Mouse (Mus musculus) liver, adult 2 months (tissue): ENCODE data around the gene Bbc3. TPM values are rescaled to one million over a fixed set of nuclear protein-coding genes. Genes with fewer than 3 reads are reported as not detected.

Source experiments
- DNase-seq: peaks from one replicate; pipeline ENCODE4 v3.0.0-alpha.2; 2011; ENCODE audit warnings: low read depth, low spot score; ENCODE audit errors: extremely low read depth
- H3K27ac ChIP-seq: fragments of 200-500 bp; replicated peaks from 2 replicates; pipeline ENCODE4 v1.5.1; 2012; ENCODE audit warnings: low read depth, mild to moderate bottlenecking, control low read depth, inconsistent platforms, low read length; ENCODE audit not compliant: insufficient read depth
- H3K27me3 ChIP-seq: fragments of 200-500 bp; 2 replicates; pipeline ENCODE4 v1.6.1; 2012; ENCODE audit warnings: mild to moderate bottlenecking, moderate library complexity, low read length, inconsistent platforms; ENCODE audit not compliant: control insufficient read depth, insufficient read depth
- H3K36me3 ChIP-seq: fragments of 200-500 bp; 2 replicates; pipeline ENCODE4 v1.6.1; 2012; ENCODE audit warnings: low read length, inconsistent platforms; ENCODE audit not compliant: control insufficient read depth, insufficient read depth
- H3K4me1 ChIP-seq: fragments of 200-500 bp; 2 replicates; pipeline ENCODE4 v1.6.1; 2011; ENCODE audit warnings: low read length; ENCODE audit not compliant: control insufficient read depth, insufficient read depth
- H3K4me3 ChIP-seq: fragments of 200-500 bp; 2 replicates; pipeline ENCODE4 v1.5.1; 2011; ENCODE audit warnings: low read depth, mild to moderate bottlenecking, control low read depth, low read length, moderate library complexity; ENCODE audit not compliant: insufficient read depth
- H3K79me2 ChIP-seq: fragments of 200-500 bp; 2 replicates; pipeline ENCODE4 v1.6.1; 2012; ENCODE audit warnings: inconsistent platforms, mild to moderate bottlenecking, low read length, moderate library complexity; ENCODE audit not compliant: control insufficient read depth, insufficient read depth
- H3K9ac ChIP-seq: fragments of 200-500 bp; 2 replicates; pipeline ENCODE4 v1.6.1; 2012; ENCODE audit warnings: low read depth, mild to moderate bottlenecking, control low read depth, inconsistent platforms, low read length
- CTCF ChIP-seq: fragments of 200-500 bp; IDR thresholded peaks from 2 replicates; pipeline ENCODE4 v1.5.1; 2011; ENCODE audit warnings: low read depth, low read length, control low read depth
- POLR2A ChIP-seq: fragments of 200-500 bp; IDR thresholded peaks from 2 replicates; pipeline ENCODE4 v1.6.1; 2011; ENCODE audit warnings: low read length, control low read depth; ENCODE audit not compliant: insufficient read depth; ENCODE audit errors: extremely low read depth
- WGBS: fragments of 180-500 bp; shearing (Covaris S2); methylation state at CpG from one replicate; pipeline ENCODE4 v1.1.7; 2018; 5-methylcytosine and 5-hydroxymethylcytosine counted together
- polyA plus RNA-seq: library from polyadenylated mRNA; depleted of rRNA; stranded (reverse); fragments of >200 nt; gene quantifications from 2 replicates; pipeline ENCODE4 v1.2.3, GENCODE M21; 2012
- total RNA-seq: library from RNA; depleted of rRNA; stranded (reverse); fragments of >200 nt; gene quantifications from 2 replicates; pipeline ENCODE4 v1.2.3, GENCODE M21; 2014

Bbc3 gene
- total and polyA plus RNA-seq, 2 experiments, result 6.0 to 15.2 TPM

DNA sequence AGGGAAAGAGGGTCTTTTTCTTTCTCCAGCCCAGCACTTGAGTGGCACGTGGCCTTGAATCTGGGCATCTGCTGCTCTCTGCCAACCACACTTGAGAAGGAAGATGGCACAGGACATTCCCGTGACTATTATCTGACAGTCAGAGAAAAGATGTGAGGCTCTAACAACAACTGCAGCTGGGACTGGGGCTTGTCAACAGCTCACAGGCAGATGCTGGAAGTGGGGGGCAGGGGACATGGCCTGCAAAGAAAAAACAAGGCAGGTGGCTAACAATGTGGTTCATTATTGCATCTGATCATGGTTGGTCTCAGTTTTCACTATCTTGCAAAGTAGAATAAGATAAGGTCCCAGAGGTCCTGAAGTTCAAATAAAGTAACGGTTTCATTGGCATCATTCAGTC, 36.4 kb downstream of the Bbc3 start:
- Histone ChIP-seq H3K27ac (no peak overlapping the region), H3K79me2 (peaks cover 4% of the 10 kb centered on the region; the same call in 1 of the 2 replicates), H3K27me3 (no peaks in the 10 kb centered on the region), H3K9ac (no peak overlapping the region), H3K4me1 (no peaks in the 10 kb centered on the region), H3K4me3 (no peak overlapping the region), H3K36me3 (0 out of 2 replicates have a peak, but pooled peaks cover 2% of the 10 kb centered on the region)
- WGBS, result 88% methylated on average over 3 of the region's 3 CpGs
- no peak for DNase-seq
- TF ChIP-seq POLR2A (no peak), CTCF (no peak)

GRCm38 (mm10) chr7:16345297-16345696, 37.1 kb downstream of the Bbc3 start:
- Histone ChIP-seq H3K36me3 (0 out of 2 replicates have a peak, but pooled peaks cover 2% of the 10 kb centered on the region), H3K79me2 (peaks cover 4% of the 10 kb centered on the region; the same call in 1 of the 2 replicates), H3K27me3 (no peaks in the 10 kb centered on the region), H3K4me3 (no peak overlapping the region), H3K27ac (no peak overlapping the region), H3K4me1 (no peaks in the 10 kb centered on the region), H3K9ac (no peak overlapping the region)
- no peak for TF ChIP-seq POLR2A
- no peak for TF ChIP-seq CTCF
- 91% methylated on average over 4 of the region's 4 CpGs for WGBS
- DNase-seq, result no peak

DNA sequence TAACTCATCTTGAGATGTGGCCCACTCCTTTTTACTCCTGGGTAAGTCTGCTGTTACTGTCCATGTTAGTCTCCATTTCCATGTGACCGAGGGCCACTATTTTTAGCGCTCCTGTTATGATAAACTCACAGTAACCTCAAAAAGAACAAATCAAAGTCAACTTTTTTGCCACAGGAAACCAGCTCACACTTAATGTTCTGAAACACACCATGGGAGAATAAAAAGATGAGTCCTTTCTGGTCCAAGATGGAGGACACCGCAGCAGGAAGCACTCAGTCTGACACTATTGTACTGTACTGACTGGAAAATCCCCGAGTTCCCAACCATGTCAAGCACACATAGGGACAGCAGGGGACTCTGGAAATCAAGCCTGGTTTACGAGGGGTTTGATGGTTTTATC, 41.8 kb downstream of the Bbc3 start:
- H3K9ac ChIP-seq, result no peak overlapping the region
- no peaks in the 10 kb centered on the region; the same call in 1 of the 2 replicates for H3K79me2 ChIP-seq
- WGBS, result 83% methylated on average over 5 of the region's 5 CpGs
- peaks cover 7% of the 10 kb centered on the region for H3K36me3 ChIP-seq
- no peak overlapping the region for H3K4me3 ChIP-seq
- no peaks in the 10 kb centered on the region for H3K27me3 ChIP-seq
- H3K4me1 ChIP-seq, result no peaks in the 10 kb centered on the region
- H3K27ac ChIP-seq, result no peak overlapping the region
- DNase-seq, result no peak
- TF ChIP-seq POLR2A (no peak), CTCF (no peak)

DNA sequence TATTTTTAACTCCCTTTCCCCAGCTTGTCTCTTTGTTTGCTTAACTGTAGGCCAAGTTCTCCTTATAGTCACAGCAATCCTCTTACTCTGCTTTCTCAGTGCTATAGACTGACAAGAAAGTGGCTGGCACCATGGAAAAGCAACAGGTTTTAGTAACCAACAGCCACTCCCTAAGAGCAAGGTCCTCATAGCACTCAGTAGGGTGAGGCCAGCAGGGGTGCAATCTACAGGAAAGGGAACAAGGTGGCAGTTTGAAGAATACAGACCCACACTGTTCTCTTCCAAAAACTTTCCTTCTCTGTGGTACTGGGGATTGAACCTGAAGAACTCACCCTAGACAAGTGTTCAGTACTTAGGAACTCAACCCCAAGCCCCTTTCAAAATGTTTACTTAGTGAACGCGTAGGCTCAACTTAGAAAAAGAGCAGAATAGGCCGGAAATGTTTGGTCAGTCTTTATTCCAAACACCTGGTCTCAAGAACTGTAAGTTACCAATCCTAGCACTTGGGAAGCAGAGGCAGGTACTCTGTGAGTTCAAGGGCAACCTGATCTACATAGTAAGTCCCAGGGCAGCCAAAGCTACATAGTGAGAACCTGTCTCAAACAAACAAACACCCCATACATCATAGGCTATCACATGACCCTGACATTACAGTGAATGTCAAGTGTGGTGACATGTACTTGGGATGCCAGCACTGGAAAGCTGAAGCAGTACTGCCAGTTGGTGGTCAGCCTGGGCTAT, 47.8 kb downstream of the Bbc3 start:
- Histone ChIP-seq H3K27ac (no peak overlapping the region), H3K36me3 (peaks cover 15% of the 10 kb centered on the region)
- no peak for TF ChIP-seq CTCF
- TF ChIP-seq POLR2A, result no peak

GRCm38 (mm10) chr7:16357602-16358001, 49.4 kb downstream of the Bbc3 start:
- no peaks in the 10 kb centered on the region for H3K27me3 ChIP-seq
- 81% methylated on average over 3 of the region's 3 CpGs for WGBS
- peaks cover 15% of the 10 kb centered on the region; the same call in 1 of the 2 replicates for H3K36me3 ChIP-seq
- no peak for DNase-seq
- no peak overlapping the region for H3K9ac ChIP-seq
- H3K27ac ChIP-seq, result no peak overlapping the region
- TF ChIP-seq CTCF (no peak), POLR2A (no peak)
- no peaks in the 10 kb centered on the region for H3K79me2 ChIP-seq
- no peak overlapping the region for H3K4me3 ChIP-seq
- no peaks in the 10 kb centered on the region for H3K4me1 ChIP-seq

More for the DNA sequence above, 47.8 kb downstream of the Bbc3 start:
- WGBS, result 80% methylated on average over 3 of the region's 3 CpGs
- DNase-seq, result no peak
- H3K4me3 ChIP-seq, result no peak overlapping the region
- H3K4me1 ChIP-seq, result no peaks in the 10 kb centered on the region
- H3K27me3 ChIP-seq, result no peaks in the 10 kb centered on the region
- no peaks in the 10 kb centered on the region for H3K79me2 ChIP-seq
- H3K9ac ChIP-seq, result no peak overlapping the region

- DNase-seq, result peak; percentile 78
Measured at GRCm38 (mm10) chr7:16364319-16364718, 56.1 kb downstream of the Bbc3 start.

More at GRCm38 (mm10) chr7:16364319-16364718, 56.1 kb downstream of the Bbc3 start:
- Histone ChIP-seq H3K36me3 (peaks cover 4% of the 10 kb centered on the region; the same call in 1 of the 2 replicates), H3K4me1 (peaks cover 15% of the 10 kb centered on the region; the same call in 1 of the 2 replicates), H3K79me2 (no peaks in the 10 kb centered on the region), H3K27ac (peak overlapping the region; percentile 53), H3K9ac (no peak overlapping the region), H3K27me3 (no peaks in the 10 kb centered on the region), H3K4me3 (no peak overlapping the region)
- no peak for TF ChIP-seq CTCF
- no peak for TF ChIP-seq POLR2A
- WGBS, result 24% methylated on average over 1 of the region's 1 CpGs
